Mouse (Mus musculus) Muller cell, postnatal 12 days (primary cell): ENCODE measurements around the gene Dynlrb2.

Source experiments
- DNase-seq: peaks from one replicate; pipeline ENCODE4 v3.0.0-alpha.2; 2015; ENCODE audit errors: inconsistent ontology term

Gene Dynlrb2

GRCm38 (mm10) chr8:116540136-116540535 lies 35.4 kb downstream of the Dynlrb2 start:
- DNase-seq, result no peak

- no peak for DNase-seq
Measured at GRCm38 (mm10) chr8:116542842-116543241, 38.1 kb downstream of the Dynlrb2 start.

DNA sequence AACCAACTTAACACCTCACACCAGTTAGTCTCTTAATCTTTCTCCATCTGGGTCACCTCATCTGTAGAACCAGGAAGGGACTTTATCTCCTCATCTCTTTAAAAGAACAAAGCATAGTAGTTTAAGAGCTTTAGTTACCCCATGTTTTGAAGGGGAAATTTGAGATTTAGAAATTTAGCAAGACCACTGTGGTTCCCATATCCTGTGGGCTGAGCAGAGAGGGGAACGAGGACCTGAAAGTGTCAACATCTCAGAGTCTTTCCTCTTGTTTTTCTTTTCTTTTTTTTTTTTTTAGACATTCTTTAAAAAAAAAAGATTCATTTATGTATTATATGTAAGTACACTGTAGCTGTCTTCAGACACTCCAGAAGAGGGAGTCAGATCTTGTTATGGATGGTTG lies 38.6 kb downstream of the Dynlrb2 start:
- DNase-seq, result no peak

DNA sequence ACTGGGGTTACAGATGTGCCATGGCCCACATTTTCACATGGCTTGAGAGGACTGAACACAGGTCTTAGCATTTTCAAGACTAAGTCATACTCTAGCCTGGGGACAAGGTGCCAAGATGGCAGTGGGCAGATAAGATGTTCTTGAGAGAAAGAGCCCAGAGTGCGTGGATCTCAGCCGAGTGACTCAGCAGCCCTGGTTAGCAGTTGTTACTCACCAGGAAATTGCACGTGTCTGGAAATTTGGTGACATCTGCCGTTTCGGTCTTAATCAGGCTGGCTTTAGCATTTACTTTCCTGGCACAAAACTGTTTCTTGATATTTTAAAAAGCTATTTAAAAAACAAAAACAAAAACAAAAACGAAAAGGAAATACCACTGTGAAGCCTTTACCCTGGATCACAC lies 47.5 kb downstream of the Dynlrb2 start:
- DNase-seq, result no peak

- no peak for DNase-seq
Measured at GRCm38 (mm10) chr8:116552778-116553177, 48.0 kb downstream of the Dynlrb2 start.
